Mouse (Mus musculus): ENCODE data around the gene Lnx1.

Lnx1 gene

GRCm38 (mm10) chr5:74702766-74703165, at the start of gene Lnx1:
Gene Lnx1 (minus strand): TSS chr5:74702912.
- DNase-seq: no peak

- no peak for DNase-seq
Observed at GRCm38 (mm10) chr5:74750501-74750900, 47.8 kb upstream of the Lnx1 start.

GRCm38 (mm10) chr5:74747476-74747875, 44.8 kb upstream of the Lnx1 start:
- DNase-seq: no peak

DNA sequence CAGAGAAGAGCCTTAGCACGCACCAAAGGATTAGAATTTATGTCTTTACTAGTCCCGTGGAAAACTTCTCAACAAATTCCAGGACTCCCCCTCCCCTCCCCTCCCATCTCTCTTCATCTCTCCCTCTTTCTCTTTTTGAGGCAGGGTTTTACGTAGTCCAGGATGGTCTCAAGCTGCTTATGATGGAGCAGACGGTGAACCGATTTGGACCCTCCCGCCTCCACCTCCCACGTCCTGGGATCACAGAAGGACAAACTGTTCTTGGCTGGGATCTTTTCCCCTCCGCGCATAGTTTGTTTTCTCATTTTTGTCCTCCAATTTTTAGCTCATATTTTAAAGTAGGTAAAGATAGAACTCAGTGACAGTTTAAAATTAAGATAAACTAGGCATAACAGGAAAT, 38.2 kb upstream of the Lnx1 start:
- no peak for DNase-seq

- DNase-seq: no peak
Observed at GRCm38 (mm10) chr5:74739435-74739834, 36.7 kb upstream of the Lnx1 start.

- no peak for DNase-seq
Observed at GRCm38 (mm10) chr5:74738312-74738711, 35.6 kb upstream of the Lnx1 start.

DNA sequence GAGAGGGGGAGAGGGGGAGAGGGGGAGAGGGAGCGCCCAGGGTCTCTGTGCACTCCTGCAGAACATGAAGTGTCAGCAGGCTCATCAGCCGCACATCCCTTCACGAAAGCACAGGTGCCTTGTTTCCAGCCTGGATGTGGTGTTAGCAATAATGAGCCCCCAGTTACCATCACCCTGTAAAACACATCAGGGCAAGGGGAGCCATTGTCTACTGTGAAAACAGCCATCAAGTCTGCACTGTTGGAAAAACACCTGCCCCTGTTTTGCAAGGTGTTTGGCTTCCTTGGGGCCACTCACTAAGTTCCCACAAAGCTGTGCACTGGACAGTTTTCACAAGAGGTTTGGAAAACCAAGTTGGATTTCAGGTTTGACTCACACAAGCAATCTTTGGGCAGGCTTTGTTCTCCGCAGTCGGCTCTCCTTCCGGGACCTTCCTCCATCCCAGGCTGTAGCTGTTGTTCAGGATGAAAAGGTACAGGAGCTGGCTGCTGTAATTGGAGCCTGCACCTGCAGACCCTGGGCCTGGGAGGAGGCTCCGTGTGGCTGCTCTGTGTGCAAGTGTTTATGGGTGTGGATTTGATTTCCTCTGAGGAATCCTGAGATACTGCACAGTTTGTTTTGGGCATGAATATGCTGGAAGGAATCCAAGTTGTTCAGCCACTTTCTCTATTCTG, 31.3 kb upstream of the Lnx1 start:
- DNase-seq: no peak

DNA sequence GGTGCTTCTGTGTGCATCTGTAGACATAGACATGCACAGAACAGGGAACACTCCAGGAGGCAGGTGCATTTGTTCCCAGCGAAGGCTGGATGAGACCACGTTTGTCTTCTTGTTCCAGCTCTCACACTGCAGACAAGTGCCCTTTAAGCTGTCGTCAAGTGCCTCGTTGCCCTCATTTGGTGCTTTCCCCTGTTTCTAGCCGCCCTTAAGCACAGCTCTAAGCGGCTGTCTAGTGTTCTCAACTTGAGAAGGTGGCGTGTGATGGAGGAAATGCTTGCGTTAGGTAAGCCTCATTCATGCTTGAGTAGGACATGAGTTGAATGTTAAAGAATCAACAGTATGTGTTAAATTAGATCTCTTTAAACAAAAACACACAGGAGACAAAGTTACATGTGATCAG, 29.9 kb upstream of the Lnx1 start:
- no peak for DNase-seq

GRCm38 (mm10) chr5:74730601-74731000, 27.9 kb upstream of the Lnx1 start:
- DNase-seq: no peak

DNA sequence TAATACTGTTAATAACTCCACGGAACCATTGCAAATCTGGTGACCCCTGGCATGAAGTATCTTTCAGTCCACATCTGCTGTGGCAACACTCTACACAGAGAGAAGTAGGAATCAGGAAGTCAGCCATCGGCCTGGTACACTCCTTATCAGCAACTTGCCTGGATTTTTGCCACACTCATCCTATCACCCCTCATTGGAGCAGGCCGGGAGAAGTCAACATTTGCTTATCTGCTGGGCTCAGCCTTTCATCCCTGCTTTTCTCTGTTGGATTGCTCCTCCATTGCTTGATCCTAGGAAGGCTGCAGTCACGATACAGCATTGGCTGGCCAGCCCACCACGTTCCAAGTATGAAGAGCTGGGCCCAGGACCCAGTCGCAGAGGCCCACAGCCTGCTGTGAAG, 26.9 kb upstream of the Lnx1 start:
- no peak for DNase-seq

- DNase-seq: no peak
Observed at GRCm38 (mm10) chr5:74728186-74728585, 25.5 kb upstream of the Lnx1 start.

DNA sequence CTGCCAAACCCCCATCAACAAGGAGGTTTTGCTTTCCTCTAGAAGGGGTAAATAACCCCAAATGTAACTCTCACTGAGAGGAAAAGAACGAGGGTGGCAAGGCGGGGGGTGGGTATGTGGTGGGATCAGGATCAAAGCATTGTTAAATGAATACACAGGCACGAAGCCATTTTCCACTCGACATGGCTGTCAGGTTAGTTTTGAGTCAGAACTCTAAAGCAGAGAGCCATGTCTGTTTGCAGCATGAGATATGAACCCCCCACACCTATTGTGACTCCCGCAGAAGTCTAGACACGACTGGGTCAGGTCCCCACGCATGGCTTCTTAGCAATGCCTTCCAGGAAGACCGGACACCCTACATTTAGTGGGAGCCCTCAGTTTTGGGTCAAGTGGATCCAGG, 24.6 kb upstream of the Lnx1 start:
- DNase-seq: peak; percentile 61

- no peak for DNase-seq
Observed at GRCm38 (mm10) chr5:74725541-74725940, 22.8 kb upstream of the Lnx1 start.

DNA sequence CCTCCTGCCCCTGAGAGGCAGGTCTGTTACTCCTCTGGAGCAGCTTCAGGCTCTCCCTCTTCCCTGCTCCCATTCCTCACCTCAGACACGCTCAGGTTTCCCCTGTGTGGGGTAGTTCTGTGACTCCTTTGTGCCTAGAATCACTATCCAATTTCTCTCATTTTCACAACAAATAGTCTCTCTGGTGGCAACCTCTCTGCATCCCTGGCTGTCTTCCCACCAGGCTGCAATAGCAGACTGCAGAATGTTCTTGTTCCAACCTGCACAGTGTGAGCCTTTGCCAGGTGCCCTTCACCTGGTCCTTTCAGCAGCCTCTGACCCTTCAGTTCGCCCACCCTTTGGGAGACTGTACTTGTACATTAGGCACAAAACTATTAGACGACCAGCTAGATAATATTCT, 19.1 kb upstream of the Lnx1 start:
- no peak for DNase-seq

DNA sequence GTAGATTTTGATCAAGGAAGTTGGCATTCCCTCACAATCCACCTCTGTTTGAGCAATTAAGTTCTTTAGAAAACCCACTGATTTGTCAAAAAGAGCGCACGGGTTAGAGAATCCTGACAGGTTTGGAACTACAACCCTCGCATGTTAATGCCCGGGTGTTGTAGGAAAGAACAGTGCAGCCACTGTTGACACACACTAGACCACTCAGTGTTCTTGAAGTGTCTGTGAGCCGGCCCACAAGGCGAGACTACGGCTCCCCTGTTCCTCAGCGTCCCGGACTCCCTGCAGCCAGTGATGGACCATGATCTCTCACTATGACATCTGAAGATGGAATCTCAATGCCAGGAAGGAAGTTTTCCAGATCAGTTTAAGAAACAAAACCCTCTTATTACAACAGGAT, 17.9 kb upstream of the Lnx1 start:
- no peak for DNase-seq

DNA sequence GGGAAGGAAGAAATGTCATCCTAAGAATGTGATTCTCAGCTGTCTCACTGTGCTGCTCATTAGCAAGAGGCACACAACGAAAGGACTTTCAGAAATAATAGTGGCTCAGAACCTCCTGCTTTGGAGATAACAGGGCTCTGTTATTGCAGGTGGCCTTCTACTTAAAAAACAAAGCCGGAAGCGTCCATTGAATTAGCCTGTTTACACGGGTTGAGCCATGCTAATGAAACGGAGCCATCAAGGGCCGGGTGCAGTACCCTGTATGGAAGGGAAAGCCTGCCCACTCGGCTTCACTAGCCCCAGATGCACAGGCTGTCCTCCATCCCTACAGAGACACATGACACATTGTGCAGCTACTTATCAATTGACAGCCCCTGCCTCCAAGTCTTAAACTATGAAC, 13.5 kb upstream of the Lnx1 start:
- DNase-seq: peak; percentile 46

DNA sequence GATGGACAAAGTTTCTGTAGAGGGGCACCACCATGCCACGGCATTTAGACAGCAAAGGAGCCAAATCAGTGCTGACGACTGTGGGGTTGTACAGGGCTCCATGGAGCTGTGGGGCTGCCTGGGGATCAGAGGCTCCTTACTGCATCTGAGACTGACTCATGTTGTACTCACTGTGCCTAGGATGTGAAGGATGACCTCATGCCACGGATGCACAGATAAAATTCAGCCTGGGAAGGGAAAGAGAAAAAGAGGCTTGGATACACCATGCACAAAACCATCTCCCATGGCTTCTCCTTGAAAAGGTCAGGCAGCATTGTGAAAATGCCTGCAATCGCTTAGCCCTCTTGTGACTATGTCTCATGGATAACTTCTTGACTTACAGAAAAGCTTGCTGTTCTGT, 10.1 kb upstream of the Lnx1 start:
- no peak for DNase-seq

DNA sequence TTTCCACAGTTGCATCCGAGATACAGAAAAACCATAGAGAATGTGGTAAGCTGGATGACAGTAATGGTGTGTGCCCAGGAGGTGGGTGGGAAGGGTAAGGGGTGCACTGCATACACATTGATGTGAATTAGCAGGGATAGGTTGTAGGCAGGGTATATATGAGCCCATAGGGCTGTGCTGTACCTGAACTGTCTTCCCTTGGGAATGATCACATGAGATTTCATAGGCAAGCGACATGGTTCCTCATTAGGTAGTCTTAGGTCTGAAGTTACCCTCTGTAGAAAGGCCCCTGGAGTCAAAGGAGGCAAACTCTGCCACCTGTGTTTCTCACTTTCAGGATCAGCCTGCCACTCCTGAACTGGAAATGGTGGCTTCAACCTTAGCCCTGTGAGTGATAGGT, 9.3 kb upstream of the Lnx1 start:
- DNase-seq: no peak

DNA sequence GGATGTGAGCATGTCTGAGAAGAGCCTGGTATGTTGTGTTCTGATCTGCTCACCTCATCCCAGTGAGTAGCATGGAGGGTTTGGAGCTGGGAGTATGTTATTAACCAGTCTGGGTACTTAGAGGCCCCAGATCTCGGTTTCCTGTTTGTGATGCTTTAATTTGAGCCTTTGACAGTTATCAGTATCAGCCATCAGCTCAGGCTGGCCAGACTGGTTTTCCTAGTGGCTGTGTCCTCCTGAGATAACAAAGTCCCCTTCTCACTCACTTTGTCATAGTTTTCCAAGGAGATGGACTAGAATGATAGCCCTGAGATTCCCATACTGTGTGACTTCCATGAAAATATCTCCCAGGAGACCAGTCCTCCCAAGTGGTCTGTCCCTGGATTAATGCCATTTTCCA, 8.3 kb upstream of the Lnx1 start:
- DNase-seq: no peak

- DNase-seq: no peak
Observed at GRCm38 (mm10) chr5:74710181-74710580, 7.5 kb upstream of the Lnx1 start.

DNA sequence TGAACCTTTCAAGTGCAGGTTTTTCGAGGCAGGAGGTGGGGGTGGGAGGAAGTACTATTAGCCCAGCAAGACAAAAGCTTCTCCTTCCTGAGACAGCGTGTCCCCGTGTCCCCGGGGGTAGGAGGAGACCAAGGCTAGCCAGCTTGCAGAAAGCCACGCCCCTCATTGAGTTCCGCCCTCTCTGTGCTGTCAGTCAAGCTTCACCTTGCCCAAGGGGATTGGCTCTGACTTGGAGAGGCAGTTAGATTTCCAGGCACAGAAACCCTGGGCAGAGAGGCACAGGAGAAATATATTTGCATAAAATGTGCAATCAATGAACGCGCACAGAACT, 1.7 kb upstream of the Lnx1 start:
- peak; percentile 92 for DNase-seq

GRCm38 (mm10) chr5:74703741-74704459, 1.2 kb upstream of the Lnx1 start:
- peak; percentile 73 for DNase-seq

DNA sequence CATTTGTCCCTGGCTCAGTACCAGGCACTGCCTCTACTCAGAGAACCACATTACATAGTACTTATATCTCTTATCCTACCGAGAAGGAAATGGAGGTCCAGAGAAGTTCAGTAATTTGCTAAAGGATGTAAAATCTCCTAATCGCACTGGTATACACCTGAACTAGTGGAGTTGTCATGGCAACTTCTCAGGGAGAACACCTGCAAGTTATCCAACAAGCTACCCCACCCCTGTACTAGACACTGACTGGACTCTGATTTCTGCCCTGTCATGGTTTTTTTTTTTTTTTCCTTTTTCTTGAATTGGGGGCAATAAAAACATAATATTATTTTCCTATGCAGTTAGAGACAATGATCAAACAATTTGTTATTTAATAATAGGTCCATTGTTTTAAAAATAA, 1.8 kb downstream of the Lnx1 start:
- no peak for DNase-seq

DNA sequence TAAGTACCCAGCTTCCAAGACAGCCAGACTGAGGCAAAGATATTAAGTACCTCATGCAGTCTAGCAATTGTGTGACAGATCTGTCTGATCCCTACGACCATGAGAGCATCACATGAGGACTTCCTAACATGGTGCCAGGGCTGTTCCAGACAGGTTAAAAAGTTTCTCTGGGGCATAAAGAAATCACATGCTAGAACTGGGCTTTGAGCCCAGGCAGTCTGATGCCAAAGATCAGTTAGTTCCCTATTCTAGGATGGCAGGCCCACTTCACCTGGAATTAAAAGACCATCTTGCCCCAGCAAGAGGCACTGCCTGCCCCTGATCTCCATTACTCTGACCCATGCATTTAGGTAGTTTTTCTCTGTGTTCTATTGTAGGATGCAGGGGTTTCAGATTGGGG, 3.0 kb downstream of the Lnx1 start:
- DNase-seq: no peak

DNA sequence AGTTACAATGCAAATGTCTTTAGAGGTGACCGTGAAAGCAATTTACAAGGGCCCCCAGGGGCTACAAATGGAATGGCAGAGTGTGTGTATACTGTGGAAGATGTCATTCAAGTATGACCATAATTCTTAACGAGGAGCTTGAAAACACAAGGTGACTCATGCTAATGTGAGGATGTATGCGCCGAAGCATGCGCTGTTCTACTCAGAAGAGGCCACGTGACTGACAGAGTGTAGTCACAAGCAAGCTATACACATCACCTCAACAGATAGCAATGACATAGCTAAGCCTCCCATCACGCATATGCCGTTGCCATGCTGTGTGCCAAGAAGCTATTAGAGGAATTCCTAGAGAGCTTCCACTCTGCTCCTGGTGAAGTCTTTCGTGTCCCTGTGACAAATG, 5.2 kb downstream of the Lnx1 start:
- no peak for DNase-seq

Data from retina, postnatal 1 day (tissue).